Mouse (Mus musculus) lung, postnatal 0 days (tissue): Measurements from ENCODE around the gene Cdk17. TPM values are rescaled to one million over a fixed set of nuclear protein-coding genes. Genes with fewer than 3 reads are reported as not detected.
A peak's percentile ranks its signal among the peaks of the same experiment; 100 is the strongest.

Source experiments
- ATAC-seq: fragments of 200-750 bp; cut with Nextera tagmentation; 2 replicates; pipeline ENCODE4 v1.8.0; 2017; ENCODE audit warnings: moderate library complexity
- DNase-seq: peaks from one replicate; pipeline ENCODE4 v3.0.0-alpha.2; 2016; ENCODE audit warnings: low spot score
- H3K27ac ChIP-seq: fragments of 300-500 bp; sonication (generic); 2 replicates; pipeline ENCODE4 v1.5.1; 2014; ENCODE audit warnings: antibody characterized with exemption, mild to moderate bottlenecking, low read length, mixed read lengths
- H3K27me3 ChIP-seq: fragments of 300-500 bp; sonication (generic); replicated peaks from 2 replicates; pipeline ENCODE4 v1.6.1; 2014; ENCODE audit warnings: low read length, mixed read lengths; ENCODE audit not compliant: insufficient read depth
- H3K36me3 ChIP-seq: fragments of 300-500 bp; sonication (generic); 2 replicates; pipeline ENCODE4 v1.6.1; 2014; ENCODE audit warnings: low read length, mixed read lengths; ENCODE audit not compliant: insufficient read depth
- H3K4me1 ChIP-seq: fragments of 300-500 bp; sonication (generic); 2 replicates; pipeline ENCODE4 v1.6.1; 2014; ENCODE audit warnings: antibody characterized with exemption, low read depth, low read length, mixed read lengths; ENCODE audit not compliant: insufficient read depth
- H3K4me2 ChIP-seq: fragments of 300-500 bp; sonication (generic); replicated peaks from 2 replicates; pipeline ENCODE4 v1.6.1; 2014; ENCODE audit warnings: low read depth, mild to moderate bottlenecking, low read length, moderate library complexity, mixed read lengths
- H3K4me3 ChIP-seq: fragments of 300-500 bp; sonication (generic); 2 replicates; pipeline ENCODE4 v1.5.1; 2014; ENCODE audit warnings: low read depth, low read length
- H3K9ac ChIP-seq: fragments of 300-500 bp; sonication (generic); replicated peaks from 2 replicates; pipeline ENCODE4 v1.6.1; 2014; ENCODE audit warnings: low read depth, mild to moderate bottlenecking
- H3K9me3 ChIP-seq: fragments of 300-500 bp; sonication (generic); 2 replicates; pipeline ENCODE4 v1.6.1; 2016; ENCODE audit warnings: low read length, mixed read lengths
- CTCF ChIP-seq: IDR thresholded peaks from 2 replicates; pipeline ENCODE4 v1.5.1; 2016; ENCODE audit warnings: antibody characterized with exemption, mild to moderate bottlenecking
- EP300 ChIP-seq: IDR thresholded peaks from 2 replicates; pipeline ENCODE4 v1.6.1; 2016; ENCODE audit warnings: antibody characterized with exemption, mild to moderate bottlenecking, control low read depth
- WGBS: fragments of 180-500 bp; shearing (Covaris S2); extraction: QIAGEN DNeasy Blood & Tissue Kit; methylation state at CpG from one replicate; pipeline ENCODE4 v1.1.7; 2014; 5-methylcytosine and 5-hydroxymethylcytosine counted together
- polyA plus RNA-seq: library from polyadenylated mRNA; unstranded; fragments of >200 nt; fragmentation: Nextera tagmentation; extraction: Ambion mirVana; gene quantifications from 2 replicates; pipeline ENCODE4 v1.2.1, GENCODE M21; 2015

The Cdk17 gene
- polyA plus RNA-seq, 1 experiment from 2014 or later: 12.6 TPM

DNA sequence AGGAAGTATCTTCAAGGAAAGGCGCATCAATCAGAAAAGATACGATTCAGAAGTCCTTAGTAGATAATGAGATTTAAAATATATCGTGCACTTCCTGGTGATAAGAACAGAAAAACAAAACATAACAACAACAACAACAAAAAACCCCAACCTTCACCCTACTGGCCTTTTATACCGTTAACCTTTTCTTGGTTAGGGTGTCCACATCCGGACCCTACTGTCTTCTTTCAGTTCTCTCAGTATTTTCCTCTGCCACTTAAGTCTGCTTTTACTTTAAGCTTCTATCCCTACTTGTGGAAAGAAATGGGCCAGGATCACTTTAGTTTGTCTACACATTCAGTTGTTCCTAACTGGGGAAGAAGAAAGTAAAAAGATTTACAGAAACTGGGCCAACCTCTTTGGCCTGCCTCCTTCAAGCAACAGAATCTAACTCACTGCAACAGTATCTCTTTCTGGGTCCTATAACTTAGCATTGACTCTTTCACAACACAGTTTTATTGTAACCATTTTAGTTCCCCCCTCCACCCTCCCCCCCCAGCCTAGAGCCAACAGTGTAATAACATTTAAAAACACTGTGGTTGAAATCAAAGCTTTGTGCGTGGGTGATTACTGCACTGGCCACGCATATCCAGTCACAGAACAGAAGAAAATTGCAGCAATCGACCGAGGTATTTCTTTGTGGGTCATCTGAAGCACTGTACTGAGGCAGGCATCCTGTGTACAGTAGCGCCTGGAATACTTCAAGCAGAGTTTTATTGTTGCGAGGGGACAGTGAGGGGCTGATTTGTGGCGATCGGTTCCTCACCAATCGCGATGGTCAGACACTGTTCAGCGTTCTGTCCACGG is 801 bp upstream of the Cdk17 start:
- 20% methylated on average over 17 of the region's 17 CpGs for WGBS
- no peaks in the 10 kb centered on the region for H3K36me3 ChIP-seq
- H3K4me3 ChIP-seq: peak overlapping the region; percentile 94
- H3K9ac ChIP-seq: 0 out of 2 replicates have a peak overlapping the region, but pooled peaks have one; percentile 24
- H3K9me3 ChIP-seq: no peaks in the 10 kb centered on the region
- H3K27me3 ChIP-seq: no peaks in the 10 kb centered on the region
- peak overlapping the region; percentile 100 for H3K27ac ChIP-seq
- DNase-seq (no peak), ATAC-seq (peak; percentile 50)
- H3K4me1 ChIP-seq: 0 out of 2 replicates have a peak, but pooled peaks cover 2% of the 10 kb centered on the region
- peak overlapping the region; percentile 66 for H3K4me2 ChIP-seq
- 0 out of 2 replicates have a peak, but pooled peaks have one; percentile 12 for TF ChIP-seq EP300
- TF ChIP-seq CTCF: no peak

DNA sequence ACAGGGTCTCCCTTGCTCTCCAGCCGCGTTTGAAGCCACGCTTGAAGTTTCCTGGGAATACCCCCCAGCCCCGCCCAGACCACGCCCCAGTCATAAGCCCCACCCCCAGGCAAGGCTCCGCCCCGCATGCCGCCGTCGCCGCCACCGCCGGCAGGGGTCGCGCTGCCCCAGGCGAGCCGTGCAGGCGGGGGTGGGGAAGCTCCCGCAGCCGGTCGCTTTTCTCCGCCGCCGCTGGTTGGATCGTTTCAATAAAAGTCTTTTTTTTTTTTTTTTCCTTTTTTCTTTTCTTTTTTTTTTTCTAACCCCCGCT is 223 bp upstream of the Cdk17 start:
- DNase-seq (peak; percentile 90), ATAC-seq (peak; percentile 95)
- peak overlapping the region; percentile 66 for H3K4me2 ChIP-seq
- H3K4me1 ChIP-seq: peaks cover 3% of the 10 kb centered on the region; the same call in 1 of the 2 replicates
- no peaks in the 10 kb centered on the region for H3K27me3 ChIP-seq
- H3K36me3 ChIP-seq: no peaks in the 10 kb centered on the region
- peak overlapping the region; percentile 93 for H3K9ac ChIP-seq
- 2% methylated on average over 10 of the region's 26 CpGs for whole genome bisulfite sequencing
- H3K4me3 ChIP-seq: peak overlapping the region; percentile 94
- no peaks in the 10 kb centered on the region for H3K9me3 ChIP-seq
- H3K27ac ChIP-seq: peak overlapping the region; percentile 100
- TF ChIP-seq EP300: 0 out of 2 replicates have a peak, but pooled peaks have one; percentile 19
- peak; percentile 91 for TF ChIP-seq CTCF

DNA sequence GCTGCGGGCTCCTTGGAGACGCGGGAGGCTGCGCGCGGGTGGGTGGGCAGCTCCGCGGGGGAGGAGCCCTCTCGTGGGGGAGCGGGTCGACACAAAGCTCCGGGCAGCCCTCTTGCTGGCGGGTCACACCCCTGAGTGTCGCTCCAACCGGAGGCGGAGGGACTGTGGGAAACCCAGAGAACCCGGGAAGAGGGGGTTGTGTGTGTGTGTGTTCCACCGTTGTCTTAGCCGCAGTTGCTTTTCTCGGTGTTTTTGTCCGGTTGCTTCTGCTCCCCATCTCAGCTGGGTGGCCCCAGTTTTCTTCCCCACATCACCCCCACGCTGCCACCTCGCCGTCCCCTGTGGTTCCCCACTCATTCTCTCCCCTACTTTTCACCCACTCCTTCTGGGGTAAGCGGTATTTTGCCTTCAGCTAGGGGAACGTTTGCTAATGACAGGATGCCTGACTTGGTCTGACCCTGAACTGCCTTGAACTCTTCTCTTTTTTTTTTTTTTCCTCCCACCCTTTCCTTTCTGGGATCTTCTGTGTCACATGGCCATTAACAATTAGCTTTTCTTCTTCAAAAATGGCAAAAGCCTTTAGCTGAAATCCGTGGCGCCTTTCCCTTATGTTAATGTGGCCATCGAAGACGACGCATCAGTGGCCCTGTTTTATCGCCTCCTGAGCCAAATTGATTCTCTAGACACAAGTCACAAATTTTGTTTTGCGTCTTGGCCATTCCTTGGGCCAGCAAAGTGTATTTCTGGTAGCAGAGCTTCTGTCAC is 1.0 kb downstream of the Cdk17 start:
- H3K9ac ChIP-seq: peak overlapping the region; percentile 93
- H3K27me3 ChIP-seq: no peaks in the 10 kb centered on the region
- H3K9me3 ChIP-seq: no peaks in the 10 kb centered on the region
- no peaks in the 10 kb centered on the region for H3K36me3 ChIP-seq
- H3K4me2 ChIP-seq: peak overlapping the region; percentile 66
- TF ChIP-seq EP300: no peak
- TF ChIP-seq CTCF: no peak
- H3K27ac ChIP-seq: peak overlapping the region; percentile 100
- peak overlapping the region; percentile 94 for H3K4me3 ChIP-seq
- H3K4me1 ChIP-seq: peaks cover 6% of the 10 kb centered on the region; the same call in 1 of the 2 replicates
- 2% methylated on average over 31 of the region's 33 CpGs for WGBS
- ATAC-seq: peak; percentile 53
- DNase-seq: peak; percentile 78

DNA sequence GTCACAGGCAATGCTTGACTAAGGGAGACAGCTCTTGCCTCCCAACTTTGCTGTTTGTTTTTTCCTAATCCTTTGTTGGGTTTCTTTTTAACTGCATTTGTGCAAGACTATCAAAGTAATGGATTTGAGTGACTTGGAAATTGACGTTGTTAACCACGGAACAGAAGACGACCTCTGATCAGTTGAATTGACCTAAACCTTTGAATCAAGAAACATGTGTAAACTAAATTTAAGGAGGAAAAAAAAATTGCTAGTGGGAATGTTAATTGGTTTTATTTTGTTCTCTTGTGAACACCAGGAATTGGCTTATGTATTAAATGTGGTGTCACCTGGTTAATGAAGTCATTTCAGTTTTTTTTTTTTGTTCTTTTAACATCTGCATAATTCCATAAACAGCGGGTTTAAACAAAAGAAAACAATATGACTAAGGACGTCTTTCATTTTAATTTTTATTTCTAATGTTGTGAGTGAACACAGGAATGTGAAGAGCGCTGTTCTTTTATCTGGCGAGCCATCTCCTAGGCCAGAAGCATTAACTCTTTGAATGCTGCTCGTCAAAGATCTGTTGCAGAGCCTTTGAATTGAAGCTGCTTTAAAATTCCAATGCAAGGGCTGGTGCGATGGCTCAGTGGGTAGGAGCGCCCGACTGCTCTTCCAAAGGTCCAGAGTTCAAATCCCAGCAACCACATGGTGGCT is 1.7 kb downstream of the Cdk17 start:
- WGBS: 14% methylated on average over 11 of the region's 11 CpGs
- DNase-seq (no peak), ATAC-seq (no peak)

DNA sequence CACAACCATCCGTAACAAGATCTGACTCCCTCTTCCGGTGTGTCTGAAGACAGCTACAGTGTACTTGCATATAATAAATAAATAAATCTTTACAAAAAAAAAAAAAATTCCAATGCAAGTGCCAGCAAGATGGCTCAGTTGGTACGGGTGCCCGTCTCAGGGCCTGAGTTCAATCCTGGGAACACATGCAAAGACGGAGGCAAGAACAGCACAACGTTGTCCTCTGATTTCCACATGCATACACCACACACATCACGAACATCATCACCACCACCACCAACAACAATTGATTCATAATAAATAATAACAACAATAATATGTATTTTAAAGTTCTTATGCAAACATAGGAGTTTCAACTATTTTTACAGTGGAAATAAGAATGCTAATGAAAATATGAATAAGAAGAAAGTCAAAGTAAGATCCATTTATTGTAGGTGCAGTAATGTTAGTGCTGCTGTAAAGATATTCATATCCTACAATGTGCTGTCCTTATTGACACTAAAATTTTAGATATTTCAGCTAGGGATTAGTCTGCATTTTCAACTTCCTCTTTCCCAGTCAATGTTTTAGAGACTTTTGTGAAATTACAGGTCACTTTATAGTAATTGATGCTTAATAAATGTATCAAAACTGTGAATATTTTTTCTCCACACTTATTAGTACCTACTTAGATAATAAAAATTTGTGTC is 2.4 kb downstream of the Cdk17 start:
- Histone ChIP-seq H3K27me3 (no peaks in the 10 kb centered on the region), H3K9me3 (no peaks in the 10 kb centered on the region), H3K4me2 (peak overlapping the region; percentile 66), H3K9ac (no peak overlapping the region), H3K27ac (no peak overlapping the region), H3K4me3 (peak overlapping the region; percentile 94; the same call in 1 of the 2 replicates), H3K36me3 (no peaks in the 10 kb centered on the region), H3K4me1 (peaks cover 6% of the 10 kb centered on the region; the same call in 1 of the 2 replicates)
- ATAC-seq (no peak), DNase-seq (no peak)
- 49% methylated on average over 7 of the region's 7 CpGs for WGBS
- no peak for TF ChIP-seq EP300
- no peak for TF ChIP-seq CTCF

More for the DNA sequence above, 1.7 kb downstream of the Cdk17 start:
- H3K4me3 ChIP-seq: peak overlapping the region; percentile 94
- H3K9me3 ChIP-seq: no peaks in the 10 kb centered on the region
- peak overlapping the region; percentile 93 for H3K9ac ChIP-seq
- peaks cover 6% of the 10 kb centered on the region; the same call in 1 of the 2 replicates for H3K4me1 ChIP-seq
- peak overlapping the region; percentile 66 for H3K4me2 ChIP-seq
- peak overlapping the region; percentile 100 for H3K27ac ChIP-seq
- no peaks in the 10 kb centered on the region for H3K36me3 ChIP-seq
- TF ChIP-seq CTCF (no peak), EP300 (no peak; the same call in 1 of the 2 replicates)
- H3K27me3 ChIP-seq: no peaks in the 10 kb centered on the region
